ENCODE assay signal across 8 mouse cellular contexts in the genomic region with DNA sequence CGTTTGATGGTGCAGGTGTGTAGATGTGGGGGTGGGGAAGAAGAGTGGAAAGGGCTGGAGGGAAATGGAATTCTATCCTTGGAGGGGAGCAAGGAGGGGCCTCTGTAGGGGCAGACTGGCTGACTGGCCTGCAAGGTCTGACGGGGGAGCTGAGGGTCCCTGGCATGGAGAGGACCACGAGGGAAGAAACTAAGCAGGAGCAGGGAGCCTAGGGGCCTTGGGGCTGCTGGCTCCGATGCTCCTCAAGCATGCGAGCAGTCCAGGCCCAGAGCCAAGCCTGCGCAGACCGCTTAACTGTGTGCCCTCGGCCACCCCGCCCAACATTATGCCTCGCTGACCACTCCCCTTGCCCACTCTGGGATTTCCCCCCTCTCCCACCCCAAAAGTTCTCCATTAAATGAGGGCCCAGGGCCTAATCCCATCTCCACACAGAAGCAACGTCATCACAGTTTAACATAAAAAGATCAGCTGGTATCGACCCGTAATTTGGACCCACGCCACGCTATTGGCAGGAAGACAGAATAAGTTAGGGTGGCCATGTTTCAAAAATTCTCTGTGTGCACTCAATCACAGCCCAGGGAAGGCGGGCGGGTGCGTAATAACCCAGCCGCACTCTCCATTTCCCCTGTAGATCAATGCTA. TPM values are rescaled to one million over a fixed set of nuclear protein-coding genes. Genes with fewer than 3 reads are reported as not detected.
DNase-seq lines count a peak whose midpoint lies in the region; ATAC-seq and TF ChIP-seq lines count a peak whose summit lies in the region.

No protein-coding gene starts in this region.

- TF ChIP-seq POLR2A in lung, adult 2 months (IDR thresholded peaks at IDR 0.05; ENCODE audit: borderline replicate concordance, extremely low read depth, low read depth, low read length) = no peak

- H3K4me2 ChIP-seq in lung, postnatal 0 days (replicated peaks; ENCODE audit: low read depth, low read length) = 0 out of 2 replicates have a peak overlapping the region, but pooled peaks have one; percentile 3
- no peak overlapping the region for H3K4me2 ChIP-seq in hindbrain, embryonic 14.5 days (replicated peaks)
- H3K4me2 ChIP-seq in limb, embryonic 11.5 days (ENCODE audit: low read depth, severe bottlenecking) = no peak overlapping the region

- H3K9ac ChIP-seq in lung, postnatal 0 days (replicated peaks; ENCODE audit: low read depth) = no peak overlapping the region
- no peak overlapping the region for H3K9ac ChIP-seq in hindbrain, embryonic 14.5 days
- H3K9ac ChIP-seq in limb, embryonic 11.5 days (ENCODE audit: low read length) = no peak overlapping the region

- intact Hi-C loops in left cerebral cortex, adult 2 months (cut with DNase I) = no loop called here

- H3K27ac ChIP-seq in lung, postnatal 0 days (ENCODE audit: low read length) = no peak overlapping the region
- no peak overlapping the region for H3K27ac ChIP-seq in hindbrain, embryonic 14.5 days
- H3K27ac ChIP-seq in limb, embryonic 11.5 days (replicated peaks; ENCODE audit: low read depth, low read length) = no peak overlapping the region
- no peak overlapping the region for H3K27ac ChIP-seq in left cerebral cortex, adult 2 months

- no peaks in the 10 kb centered on the region for H3K36me3 ChIP-seq in lung, postnatal 0 days (ENCODE audit: insufficient read depth, low read length)
- H3K36me3 ChIP-seq in hindbrain, embryonic 14.5 days (replicated peaks; ENCODE audit: control insufficient read depth, insufficient read depth) = no peaks in the 10 kb centered on the region
- H3K36me3 ChIP-seq in limb, embryonic 11.5 days (ENCODE audit: control insufficient read depth, insufficient read depth, low read length) = no peaks in the 10 kb centered on the region

- no peak overlapping the region for H3K4me3 ChIP-seq in lung, postnatal 0 days (ENCODE audit: low read depth, low read length)
- H3K4me3 ChIP-seq in lung, adult 2 months (replicated peaks; ENCODE audit: extremely low read depth, low read depth, low read length) = no peak overlapping the region
- no peak overlapping the region for H3K4me3 ChIP-seq in hindbrain, embryonic 14.5 days (replicated peaks; ENCODE audit: low read length)
- H3K4me3 ChIP-seq in limb, embryonic 11.5 days (ENCODE audit: low read depth, low read length) = no peak overlapping the region
- no peak overlapping the region for H3K4me3 ChIP-seq in left cerebral cortex, adult 2 months

- WGBS in lung, postnatal 0 days = 40% methylated on average over 19 of the region's 19 CpGs
- 38% methylated on average over 19 of the region's 19 CpGs for WGBS in lung, adult 2 months
- 32% methylated on average over 19 of the region's 19 CpGs for WGBS in hindbrain, embryonic 14.5 days
- 37% methylated on average over 19 of the region's 19 CpGs for WGBS in limb, embryonic 11.5 days

- TF ChIP-seq EP300 in lung, postnatal 0 days (IDR thresholded peaks at IDR 0.05) = no peak

- ATAC-seq in lung, postnatal 0 days = no peak
- ATAC-seq in hindbrain, embryonic 14.5 days (ENCODE audit: low FRiP score) = 0 out of 2 replicates have a peak, but pooled peaks have one; percentile 47
- 0 out of 2 replicates have a peak, but pooled peaks have one; percentile 31 for ATAC-seq in limb, embryonic 11.5 days (ENCODE audit: insufficient number of reproducible peaks, low FRiP score, low TSS enrichment, low read depth)
- no peak for ATAC-seq in activated CD4-positive, CD25-positive, alpha-beta regulatory T cell, adult 4 months

- H3K27me3 ChIP-seq in lung, postnatal 0 days (replicated peaks; ENCODE audit: insufficient read depth, low read length) = peaks cover 6% of the 10 kb centered on the region; the same call in 1 of the 2 replicates
- H3K27me3 ChIP-seq in hindbrain, embryonic 14.5 days (ENCODE audit: control insufficient read depth, insufficient read depth, low read length) = peaks cover 67% of the 10 kb centered on the region
- peaks cover 3% of the 10 kb centered on the region; the same call in 1 of the 2 replicates for H3K27me3 ChIP-seq in limb, embryonic 11.5 days (ENCODE audit: control insufficient read depth, insufficient read depth, low read length)

- DNase-seq in cerebellum, postnatal 10 days = peak; percentile 78 to 86
- no peak for DNase-seq in cerebellum, adult 11 months
- DNase-seq in lung, postnatal 0 days (ENCODE audit: low spot score) = no peak
- DNase-seq in lung, adult 2 months = no peak
- no peak for DNase-seq in hindbrain, embryonic 14.5 days (ENCODE audit: low spot score)
- DNase-seq in limb, embryonic 11.5 days (ENCODE audit: low spot score) = no peak
- no peak for DNase-seq in left cerebral cortex, adult 2 months (ENCODE audit: extremely low spot score in 1 of 2, low spot score in 2 of 2)

- no peak for TF ChIP-seq CTCF in lung, postnatal 0 days (IDR thresholded peaks at IDR 0.05)
- TF ChIP-seq CTCF in lung, adult 2 months (IDR thresholded peaks at IDR 0.05; ENCODE audit: insufficient read depth, low read length) = no peak
- no peak for TF ChIP-seq CTCF in left cerebral cortex, adult 2 months (IDR thresholded peaks at IDR 0.05)

- H3K9me3 ChIP-seq in lung, postnatal 0 days (ENCODE audit: low read length) = no peaks in the 10 kb centered on the region
- H3K9me3 ChIP-seq in hindbrain, embryonic 14.5 days (ENCODE audit: control insufficient read depth, low read length) = no peaks in the 10 kb centered on the region
- H3K9me3 ChIP-seq in limb, embryonic 11.5 days (ENCODE audit: control insufficient read depth, low read length) = no peaks in the 10 kb centered on the region

- no peaks in the 10 kb centered on the region for H3K4me1 ChIP-seq in lung, postnatal 0 days (ENCODE audit: insufficient read depth, low read depth, low read length)
- H3K4me1 ChIP-seq in lung, adult 2 months (ENCODE audit: control insufficient read depth, insufficient read depth, low read length) = no peaks in the 10 kb centered on the region
- 0 out of 2 replicates have a peak, but pooled peaks cover 7% of the 10 kb centered on the region for H3K4me1 ChIP-seq in hindbrain, embryonic 14.5 days (replicated peaks; ENCODE audit: control insufficient read depth, insufficient read depth, low read length)
- peaks cover 19% of the 10 kb centered on the region for H3K4me1 ChIP-seq in limb, embryonic 11.5 days (ENCODE audit: control insufficient read depth, insufficient read depth, low read length)

RNA-seq across cellular contexts. Expression of gene Slf2, which starts 37.6 kb away (rescaled TPM):
- 10.6 and 11.6 TPM in 2 replicates for polyA plus RNA-seq in lung, postnatal 0 days (2015; fragmentation: Nextera tagmentation; extraction: Ambion mirVana)
- 24.3 and 61.4 TPM in 2 replicates for polyA plus RNA-seq in lung, adult 2 months (2012; rRNA removed)
- 33.1 and 34.8 TPM in 2 replicates for polyA plus RNA-seq in hindbrain, embryonic 14.5 days (2014; fragmentation: Nextera tagmentation; extraction: Ambion mirVana)
- polyA plus RNA-seq in limb, embryonic 11.5 days (2014; fragmentation: Nextera tagmentation; extraction: Ambion mirVana) = 57.0 and 61.6 TPM in 2 replicates
- total RNA-seq in left cerebral cortex, adult 2 months (2021) = 10 to 100 TPM; 37.2 to 41.8 TPM
- polyA plus RNA-seq in activated CD4-positive, CD25-positive, alpha-beta regulatory T cell, adult 4 months (2017; shearing (Covaris generic)) = 10 to 100 TPM; 19.6 to 23.0 TPM

Comparison
In these comparisons a context has a peak if more than half of its experiments do, and no peak if none do; other contexts are left out.
1. DNase-seq: peak in cerebellum, postnatal 10 days (2 of 2); none in cerebellum, adult 11 months (single experiment), lung, postnatal 0 days (single experiment), lung, adult 2 months (single experiment), hindbrain, embryonic 14.5 days (single experiment), limb, embryonic 11.5 days (single experiment) and left cerebral cortex, adult 2 months (0 of 2).
2. ATAC-seq: peak in hindbrain, embryonic 14.5 days (single experiment) and limb, embryonic 11.5 days (single experiment); none in lung, postnatal 0 days (single experiment) and activated CD4-positive, CD25-positive, alpha-beta regulatory T cell, adult 4 months (single experiment).